Mouse (Mus musculus) ovary, postnatal 14 days (tissue): Measurements from ENCODE around the gene Ube2c.
A peak's percentile ranks its signal among the peaks of the same experiment; 100 is the strongest.

Source experiments
- DNase-seq: peaks from one replicate; pipeline ENCODE4 v3.0.0; 2022; ENCODE audit warnings: low spot score

Ube2c gene

GRCm38 (mm10) chr2:164822636-164823165, 53.0 kb downstream of the Ube2c start, which contains the start of gene Zswim1:
Gene Zswim1 (plus strand): TSS chr2:164822686.
- DNase-seq = peak; percentile 100

- no peak for DNase-seq
Observed at GRCm38 (mm10) chr2:164823181-164823585, 53.5 kb downstream of the Ube2c start.

GRCm38 (mm10) chr2:164823969-164824368, 54.3 kb downstream of the Ube2c start:
- no peak for DNase-seq

GRCm38 (mm10) chr2:164825521-164825920, 55.8 kb downstream of the Ube2c start:
- no peak for DNase-seq

GRCm38 (mm10) chr2:164827146-164827850, 57.6 kb downstream of the Ube2c start:
- no peak for DNase-seq
